ENCODE assay signal across 24 mouse cellular contexts in genomic region chr3:69169796-69170195, GRCm38 (mm10). TPM values are rescaled to one million over a fixed set of nuclear protein-coding genes. Genes with fewer than 3 reads are reported as not detected.
"Had no signal": no experiment of that assay in that cellular context is flagged by ENCODE, and none has a peak within 500 bp of the region (broad histone marks: within the 10 kb centered on the region; RNA-seq: fewer than 3 reads in every experiment).

No protein-coding gene starts in this region.

- H3K36me3 ChIP-seq: liver, embryonic 13.5 days; liver, embryonic 15.5 days; midbrain, embryonic 10.5 days; midbrain, embryonic 12.5 days; neural tube, embryonic 12.5 days; stomach, embryonic 15.5 days had no signal

- H3K4me3 ChIP-seq: liver, embryonic 13.5 days; liver, embryonic 15.5 days; midbrain, embryonic 10.5 days; midbrain, embryonic 12.5 days; neural tube, embryonic 12.5 days; stomach, embryonic 15.5 days had no signal

- H3K27ac ChIP-seq: liver, embryonic 13.5 days; liver, embryonic 15.5 days; midbrain, embryonic 10.5 days; midbrain, embryonic 12.5 days; neural tube, embryonic 12.5 days; stomach, embryonic 15.5 days; stomach, postnatal 0 days had no signal

- DNase-seq: liver, embryonic 13.5 days; lung, adult 18-20 months; lung, embryonic 14.5 days; lung, postnatal 10 days; lung, postnatal 4 days; midbrain, embryonic 14.5 days; retina, postnatal 1 day; right cerebral cortex, adult 18-20 months; thymus, adult 2 months; thymus, postnatal 25 days; thymus, postnatal 4 days had no signal

RNA-seq across cellular contexts. Expression of gene Arl14, which starts 52.4 kb away (rescaled TPM):
- total RNA-seq: megakaryocyte progenitor cell, adult 5-6 weeks; megakaryocyte-erythroid progenitor cell, adult 5-6 weeks; midbrain, postnatal 0 days; neutrophil, adult 5-6 weeks had no signal
- polyA plus RNA-seq: liver, embryonic 13.5 days; liver, embryonic 15.5 days; midbrain, embryonic 10.5 days; midbrain, embryonic 12.5 days; midbrain, embryonic 14.5 days; midbrain, postnatal 0 days; neural tube, embryonic 12.5 days; neural tube, embryonic 14.5 days; spleen, adult 2 months; testis, adult 2 months; thymus, adult 2 months had no signal
